Mouse (Mus musculus) G1E (cell line): ENCODE data around the gene Cdkl2.

Experiments used
- CTCF ChIP-seq: IDR thresholded peaks from 2 replicates; pipeline ENCODE4 v1.5.1; 2012; ENCODE audit warnings: low read depth, low read length, inconsistent platforms, mixed read lengths
- POLR2AphosphoS5 ChIP-seq: IDR thresholded peaks from 2 replicates; pipeline ENCODE4 v1.6.1; 2012; ENCODE audit warnings: low read depth, low read length, inconsistent platforms; ENCODE audit not compliant: insufficient replicate concordance
- TAL1 ChIP-seq: conservative IDR thresholded peaks from 2 replicates; pipeline ENCODE4 v1.6.1; 2012; ENCODE audit warnings: low read depth, low read length, inconsistent platforms, mixed read lengths

DNA sequence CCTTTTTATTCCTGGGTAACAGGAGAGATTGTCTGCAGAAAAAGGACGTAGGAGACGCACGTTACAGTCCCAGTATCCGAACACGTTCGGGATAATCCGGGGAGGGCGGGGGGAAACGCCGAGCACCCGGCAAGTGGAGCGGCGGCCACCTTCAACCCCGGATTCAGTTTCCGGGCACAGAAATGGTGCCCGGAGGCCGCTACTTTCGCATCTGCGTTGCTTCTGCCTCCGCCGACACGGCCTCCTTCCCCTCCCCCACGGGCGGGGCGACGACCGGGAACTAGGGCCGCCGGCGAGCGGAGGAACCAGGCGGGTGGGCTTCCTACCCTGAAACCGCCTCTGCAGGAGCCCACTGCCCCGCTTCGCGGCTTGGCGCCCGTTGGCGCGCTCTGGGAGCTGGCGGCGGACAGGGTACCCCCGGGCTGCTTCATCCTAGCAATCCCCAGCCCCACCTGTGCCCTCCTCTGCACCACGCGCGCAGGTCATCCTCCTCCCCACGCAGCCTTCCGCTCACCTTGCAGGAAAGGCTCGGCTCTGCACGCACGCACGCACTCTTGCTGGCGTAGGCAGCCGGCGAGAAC is 39.2 kb upstream of the Cdkl2 start:
- TF ChIP-seq CTCF (no peak), POLR2AphosphoS5 (no peak; the same call in 1 of the 2 replicates), TAL1 (no peak)
